Mouse (Mus musculus) lung, postnatal 25 days (tissue): ENCODE data around the gene Zfp28.
A peak's percentile ranks its signal among the peaks of the same experiment; 100 is the strongest.
"Not testable (repeated sequence)": the region's sequence is repeated elsewhere in the genome, so short reads cannot be mapped to it uniquely, and the experiment has no call there.

Experiments used
- DNase-seq: peaks from one replicate; pipeline ENCODE4 v3.0.0; 2022; ENCODE audit warnings: low spot score

Gene Zfp28

GRCm38 (mm10) chr7:6383044-6383455 is at the start of gene Zfp28:
Zfp28 (plus strand) TSS chr7:6383295.
- peak; percentile 92 for DNase-seq

GRCm38 (mm10) chr7:6339865-6340264 is 43.2 kb upstream of the Zfp28 start:
- no peak for DNase-seq

DNA sequence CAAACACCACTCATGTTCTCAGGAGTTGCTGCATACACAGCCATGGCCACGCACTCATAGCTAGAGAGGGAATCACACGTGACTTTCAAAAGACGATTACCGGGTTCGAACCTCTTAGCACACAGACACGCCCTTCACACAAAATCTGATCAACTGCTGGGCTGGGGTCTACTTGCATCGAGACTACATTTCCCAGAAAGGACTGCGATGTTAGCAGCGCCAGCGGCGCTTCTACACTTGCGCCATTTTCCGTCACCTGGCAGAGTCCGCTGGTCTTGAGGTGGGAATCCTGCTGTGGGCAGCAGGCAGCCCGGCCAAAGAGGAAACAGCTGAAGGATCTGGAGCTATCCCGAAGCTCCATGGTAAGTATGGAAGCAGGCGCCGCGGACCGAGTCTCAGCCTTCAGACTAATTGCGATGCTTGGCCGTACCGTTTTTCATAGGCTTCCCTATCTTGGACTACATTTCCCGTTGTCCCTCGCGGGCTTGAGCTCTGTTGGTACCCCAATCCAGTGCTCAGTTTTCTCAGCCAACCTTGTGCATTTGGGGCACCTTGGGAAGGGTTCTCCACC is 39.5 kb upstream of the Zfp28 start, which contains the start of gene Gm3854:
Gm3854 (plus strand) TSS at position 259 of the 571 bp plus-strand sequence.
- DNase-seq, result peak; percentile 21

GRCm38 (mm10) chr7:6344124-6344523 is 39.0 kb upstream of the Zfp28 start:
- DNase-seq, result no peak

GRCm38 (mm10) chr7:6358121-6358520 is 25.0 kb upstream of the Zfp28 start:
- DNase-seq, result no peak

GRCm38 (mm10) chr7:6358937-6359590 is 24.0 kb upstream of the Zfp28 start:
- peak; percentile 50 for DNase-seq

GRCm38 (mm10) chr7:6360477-6361060 is 22.5 kb upstream of the Zfp28 start:
- no peak for DNase-seq

GRCm38 (mm10) chr7:6361756-6362155 is 21.3 kb upstream of the Zfp28 start:
- DNase-seq, result no peak

DNA sequence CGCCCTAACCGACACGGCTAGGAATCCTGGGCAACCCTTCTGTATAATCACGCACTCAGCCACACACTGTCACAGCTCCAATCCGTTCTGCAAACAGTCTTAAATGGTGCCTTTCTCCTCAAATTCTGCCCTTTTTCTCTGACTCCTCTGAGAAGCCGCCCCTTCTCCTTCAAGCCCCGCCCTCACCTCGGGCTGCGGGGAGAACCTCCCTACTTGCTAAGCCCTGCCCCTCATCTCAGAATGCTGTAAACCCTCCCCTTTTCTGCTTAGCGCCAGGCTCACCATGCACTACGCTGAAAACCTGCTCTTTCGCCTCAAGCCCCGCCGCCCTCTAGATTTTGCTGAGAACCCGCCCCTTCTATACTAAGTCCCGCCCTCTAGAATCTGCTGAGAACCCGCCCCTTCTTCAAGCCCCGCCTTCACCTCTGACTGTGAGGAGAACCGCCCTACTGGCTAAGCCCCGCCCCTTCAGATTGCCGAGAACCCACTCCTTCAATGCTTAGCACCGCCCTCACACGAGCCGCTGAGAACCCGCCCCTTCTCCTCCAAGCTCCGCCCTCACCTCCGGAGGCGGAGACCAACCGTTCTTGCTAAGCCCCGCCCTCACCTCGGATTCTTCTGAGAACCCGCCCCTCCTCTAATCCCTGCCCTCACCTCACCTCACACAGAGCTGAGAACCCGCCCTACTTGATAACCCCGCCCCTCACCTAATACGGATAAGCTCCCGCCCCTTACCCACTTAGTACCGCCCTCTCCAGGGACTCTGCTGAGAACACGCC is 20.6 kb upstream of the Zfp28 start:
- DNase-seq, result peak; percentile 99

DNA sequence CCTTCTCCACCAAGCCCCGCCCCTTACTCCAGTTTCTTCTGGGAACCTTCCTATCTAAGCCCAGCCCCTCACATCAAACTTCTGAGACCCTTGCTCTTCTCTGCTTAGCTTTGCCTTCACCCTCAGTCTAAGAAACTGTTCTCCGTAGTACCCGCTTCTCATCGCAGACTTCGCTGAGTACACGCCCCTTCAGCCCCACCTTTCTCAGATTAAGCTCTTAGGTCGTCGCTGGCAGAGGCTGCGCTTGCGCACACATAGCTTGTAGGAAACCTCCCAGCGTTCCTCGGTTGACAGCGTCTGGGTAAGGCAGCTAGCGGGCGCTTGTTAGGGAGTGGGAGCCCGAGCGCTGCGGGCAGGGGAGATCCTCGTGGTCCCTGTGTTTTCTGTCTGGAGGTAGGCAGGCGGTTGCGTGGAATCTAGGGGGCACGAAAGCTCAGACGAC is 20.0 kb upstream of the Zfp28 start, which contains the start of gene Zfp78:
Zfp78 (plus strand) TSS at position 234 of the 442 bp plus-strand sequence.
- peak; percentile 88 for DNase-seq

DNA sequence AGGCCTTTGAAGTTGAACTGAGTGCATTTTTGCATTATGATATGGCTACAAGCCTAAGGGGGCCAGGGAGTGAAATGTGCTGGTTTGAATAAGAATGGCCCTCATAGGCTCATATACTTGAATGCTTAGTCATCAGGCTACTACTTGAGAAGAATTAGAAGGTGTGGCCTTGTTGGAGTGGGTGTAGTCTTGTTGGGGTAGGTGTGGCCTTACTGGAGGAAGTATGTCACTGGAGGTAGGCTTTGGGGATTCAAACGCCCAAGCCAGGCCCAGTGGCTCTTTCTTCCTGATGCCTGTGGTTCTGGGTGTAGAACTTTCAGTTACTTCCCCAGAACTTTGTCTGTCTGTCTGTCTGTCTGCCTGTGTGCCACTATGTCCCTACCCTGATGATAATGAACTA is 18.3 kb upstream of the Zfp28 start:
- no peak for DNase-seq

GRCm38 (mm10) chr7:6367185-6367584 is 15.9 kb upstream of the Zfp28 start:
- no peak for DNase-seq

- DNase-seq, result not testable (repeated sequence)
Observed at GRCm38 (mm10) chr7:6368146-6368545, 14.9 kb upstream of the Zfp28 start.

GRCm38 (mm10) chr7:6369460-6369859 is 13.6 kb upstream of the Zfp28 start:
- no peak for DNase-seq

GRCm38 (mm10) chr7:6372993-6373392 is 10.1 kb upstream of the Zfp28 start:
- DNase-seq, result no peak

- no peak for DNase-seq
Observed at GRCm38 (mm10) chr7:6378441-6378840, 4.7 kb upstream of the Zfp28 start.

GRCm38 (mm10) chr7:6381431-6381830 is 1.7 kb upstream of the Zfp28 start:
- no peak for DNase-seq

GRCm38 (mm10) chr7:6384011-6384410 is 916 bp downstream of the Zfp28 start:
- DNase-seq, result no peak

DNA sequence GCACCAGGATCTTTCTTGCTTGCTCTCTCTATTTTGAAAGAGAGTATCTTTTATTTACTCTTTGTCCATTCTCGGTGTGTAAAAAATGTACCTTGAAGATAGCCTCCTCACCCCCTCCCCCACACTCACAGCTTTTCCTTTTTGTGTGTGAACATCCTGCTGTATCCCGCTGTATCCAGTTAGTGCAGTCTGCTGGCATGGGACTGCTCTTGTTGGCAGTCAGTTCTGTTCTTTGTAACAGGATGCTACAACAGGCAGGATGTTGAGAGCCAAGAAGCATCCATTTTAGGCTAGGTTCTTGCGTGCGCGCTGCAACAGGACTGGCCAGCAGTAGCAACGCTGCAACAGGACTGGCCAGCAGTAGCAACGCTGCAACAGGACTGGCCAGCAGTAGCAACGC is 3.9 kb downstream of the Zfp28 start:
- peak; percentile 37 for DNase-seq

- no peak for DNase-seq
Observed at GRCm38 (mm10) chr7:6388971-6389370, 5.9 kb downstream of the Zfp28 start.

DNA sequence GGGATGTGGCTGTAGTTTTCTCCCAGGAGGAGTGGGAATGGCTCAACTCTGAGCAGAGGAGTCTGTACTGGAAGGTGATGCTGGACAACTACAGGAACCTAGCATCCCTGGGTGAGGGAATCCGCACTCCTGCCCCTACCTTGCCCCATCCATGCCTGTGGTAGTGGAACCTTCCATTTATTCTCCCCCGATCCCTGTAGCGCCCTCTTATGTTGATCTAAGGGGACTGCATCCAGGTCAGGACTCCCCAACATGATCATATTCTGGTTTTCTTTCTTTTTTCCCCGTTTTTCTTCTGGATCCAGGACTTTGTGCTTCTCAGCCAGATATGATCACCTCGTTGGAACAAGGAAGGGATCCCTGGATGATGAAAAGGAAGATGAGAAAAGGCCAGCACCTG is 6.4 kb downstream of the Zfp28 start:
- no peak for DNase-seq
